Mouse (Mus musculus): ENCODE results near the gene Mphosph9.
A peak's percentile ranks its signal among the peaks of the same experiment; 100 is the strongest.

Mphosph9 gene

DNA sequence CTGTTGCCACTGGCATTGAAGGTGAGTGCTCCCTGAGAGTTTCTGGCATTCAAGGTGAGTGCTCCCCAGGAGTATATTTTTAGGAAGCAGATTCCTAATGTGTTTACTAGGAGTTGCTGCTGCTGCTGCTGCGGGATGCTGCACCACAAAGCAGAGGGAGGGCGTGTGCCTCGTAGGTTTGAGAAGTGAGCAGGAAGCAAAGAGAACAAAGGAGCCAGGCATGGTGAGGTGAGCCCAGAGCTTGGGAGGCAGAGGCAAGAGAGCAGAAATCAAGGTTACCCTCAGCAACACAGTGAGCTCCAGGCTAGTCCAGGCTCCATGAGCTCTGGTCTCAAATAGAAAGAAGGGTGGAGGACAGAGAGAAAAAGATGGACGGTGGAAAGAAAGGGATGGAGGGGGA, 64.5 kb downstream of the Mphosph9 start:
- no peak for DNase-seq

DNA sequence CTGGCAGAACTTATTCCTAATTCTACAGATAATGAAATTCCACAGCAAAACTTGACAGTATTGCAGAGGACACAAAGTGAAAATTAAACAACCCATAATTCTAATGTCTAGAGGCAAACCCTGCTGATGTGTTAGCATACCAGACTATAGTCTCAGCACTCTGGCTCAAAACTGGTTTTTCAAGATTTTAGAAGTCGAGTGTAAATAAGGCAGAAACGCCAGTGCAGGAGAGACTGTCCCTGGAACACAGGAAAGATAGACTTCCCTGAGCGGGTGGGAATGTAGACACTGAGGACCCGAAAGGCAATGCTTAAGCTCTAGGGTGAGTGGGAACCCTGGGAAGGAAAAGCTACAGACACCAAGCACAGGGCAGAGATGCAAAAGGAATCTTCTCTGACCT, 65.7 kb downstream of the Mphosph9 start:
- DNase-seq = no peak

DNA sequence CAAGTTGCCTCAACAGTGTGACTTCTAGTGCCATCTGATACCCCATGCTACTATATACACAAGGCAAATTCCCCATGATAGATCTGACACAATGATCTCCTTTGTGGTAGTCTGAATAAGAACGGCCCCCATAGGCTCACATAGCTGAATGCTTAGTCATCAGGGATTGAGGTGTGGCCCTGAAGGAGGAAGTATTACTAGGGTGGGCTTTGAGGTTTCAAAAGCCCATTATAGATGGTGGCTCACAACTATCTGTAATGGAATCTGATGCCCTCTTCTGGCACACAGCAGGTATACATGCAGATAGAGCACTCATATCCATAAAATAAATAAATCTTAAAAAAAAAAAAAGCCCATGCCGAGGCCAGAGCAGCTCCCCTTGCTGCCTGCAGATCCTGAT, 68.6 kb downstream of the Mphosph9 start:
- DNase-seq = peak; percentile 33

DNA sequence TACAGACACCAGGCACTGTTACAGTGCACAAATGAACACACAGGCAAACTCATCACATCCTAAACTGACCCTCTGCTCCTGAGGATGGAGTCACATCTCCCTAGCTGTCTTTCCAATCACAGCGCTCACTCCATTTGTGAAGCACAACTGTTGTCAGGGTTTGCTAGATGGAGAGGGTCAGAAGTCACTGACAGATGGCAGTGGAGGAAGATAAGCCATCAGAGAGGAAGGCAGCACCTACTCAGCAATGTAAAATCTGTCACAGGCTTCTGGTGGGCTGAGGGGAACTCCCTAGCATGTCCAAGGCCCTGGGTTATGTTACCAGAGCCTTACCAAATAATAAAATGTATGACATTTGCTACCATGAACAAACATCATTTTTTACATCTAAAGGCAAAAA, 69.7 kb downstream of the Mphosph9 start:
- DNase-seq = no peak

DNA sequence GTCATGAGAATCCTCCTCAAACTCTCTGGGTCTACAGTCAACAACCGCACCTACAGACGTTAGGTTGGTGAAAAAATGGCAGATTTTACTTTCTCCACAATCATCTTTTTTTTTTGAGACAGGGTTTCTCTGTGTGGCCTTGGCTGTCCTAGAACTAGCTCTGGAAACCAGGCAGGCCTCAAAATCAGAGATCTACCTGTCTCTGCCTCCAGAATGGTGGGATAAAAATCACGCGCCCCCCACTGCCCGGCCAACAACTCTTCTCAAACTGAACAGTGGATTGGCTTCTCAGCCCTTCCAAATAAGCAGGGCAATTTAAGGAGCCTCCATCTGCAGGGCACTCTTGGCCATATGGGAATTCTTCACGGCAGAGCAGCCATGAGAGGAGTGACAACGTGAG, 72.6 kb downstream of the Mphosph9 start:
- no peak for DNase-seq

DNA sequence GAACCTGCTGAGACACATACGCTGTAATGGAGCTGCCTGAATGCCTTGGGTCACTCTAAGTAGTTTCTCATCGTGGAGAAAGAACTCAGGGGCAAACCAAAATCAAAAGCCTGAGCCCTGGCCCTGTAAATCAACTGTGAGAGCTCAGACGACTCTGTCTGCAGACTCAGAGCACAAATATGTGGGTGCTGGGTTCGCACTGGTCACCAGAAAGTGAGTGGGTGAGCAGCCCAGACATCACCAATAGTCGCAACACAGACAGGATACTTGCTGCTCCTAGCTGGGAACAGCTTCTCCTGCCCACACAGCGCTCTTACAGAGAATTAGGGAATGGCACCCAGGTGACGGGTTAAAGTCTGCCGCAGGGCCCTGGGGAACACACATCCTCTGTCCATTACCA, 74.2 kb downstream of the Mphosph9 start:
- DNase-seq = no peak

DNA sequence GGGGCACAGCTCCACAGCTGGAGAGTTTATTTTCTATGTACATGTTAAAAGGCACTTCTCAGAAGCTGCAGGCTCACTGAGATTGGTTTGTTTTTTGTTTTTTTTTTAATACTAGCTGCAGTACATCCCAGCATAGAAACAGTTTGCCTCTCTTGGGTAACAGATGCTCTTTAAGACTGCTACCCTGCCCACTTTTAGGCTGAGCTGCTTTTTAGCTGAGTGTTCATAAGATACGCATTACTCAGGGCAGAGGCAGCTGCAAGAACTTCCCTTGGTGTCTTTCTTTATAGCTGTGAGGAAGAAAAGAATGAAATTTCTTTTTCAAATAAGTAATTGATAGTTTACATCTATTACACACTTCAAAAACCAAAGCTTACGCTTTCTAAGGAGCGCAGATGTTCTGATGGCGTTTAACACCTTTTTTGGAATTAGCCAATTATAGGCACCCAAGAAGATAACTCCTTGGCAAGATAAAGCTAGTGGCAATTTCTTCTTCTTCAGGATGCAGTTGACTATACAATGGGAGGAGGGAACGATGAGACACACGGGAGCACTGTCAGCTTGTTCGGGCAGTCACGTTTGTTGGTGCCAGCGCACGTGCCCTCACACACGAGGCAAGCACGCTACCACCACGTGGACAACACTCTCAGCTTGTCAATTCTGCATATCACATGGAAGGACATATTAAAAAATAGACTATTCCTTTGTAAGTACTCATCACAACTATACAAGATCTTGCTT, 75.0 kb downstream of the Mphosph9 start:
- DNase-seq = no peak

DNA sequence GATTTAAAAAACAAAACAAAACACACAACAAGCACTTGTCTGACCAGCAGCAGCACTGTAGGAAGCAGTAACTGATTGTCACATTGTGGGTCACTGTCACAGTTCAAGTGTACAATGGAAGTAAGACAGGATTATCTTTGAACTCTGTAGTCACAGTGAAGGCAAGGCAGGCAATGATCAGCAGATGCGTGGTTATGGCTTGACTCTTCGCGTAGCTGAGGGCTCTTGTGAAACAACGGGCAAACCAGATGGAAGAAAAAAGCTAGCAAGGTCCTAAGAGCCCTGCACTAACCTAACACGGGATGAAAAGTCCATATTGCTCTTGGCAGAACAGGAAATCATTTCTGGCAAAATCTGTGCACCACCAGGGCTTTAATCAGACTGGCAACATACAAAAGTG, 76.7 kb downstream of the Mphosph9 start:
- no peak for DNase-seq

DNA sequence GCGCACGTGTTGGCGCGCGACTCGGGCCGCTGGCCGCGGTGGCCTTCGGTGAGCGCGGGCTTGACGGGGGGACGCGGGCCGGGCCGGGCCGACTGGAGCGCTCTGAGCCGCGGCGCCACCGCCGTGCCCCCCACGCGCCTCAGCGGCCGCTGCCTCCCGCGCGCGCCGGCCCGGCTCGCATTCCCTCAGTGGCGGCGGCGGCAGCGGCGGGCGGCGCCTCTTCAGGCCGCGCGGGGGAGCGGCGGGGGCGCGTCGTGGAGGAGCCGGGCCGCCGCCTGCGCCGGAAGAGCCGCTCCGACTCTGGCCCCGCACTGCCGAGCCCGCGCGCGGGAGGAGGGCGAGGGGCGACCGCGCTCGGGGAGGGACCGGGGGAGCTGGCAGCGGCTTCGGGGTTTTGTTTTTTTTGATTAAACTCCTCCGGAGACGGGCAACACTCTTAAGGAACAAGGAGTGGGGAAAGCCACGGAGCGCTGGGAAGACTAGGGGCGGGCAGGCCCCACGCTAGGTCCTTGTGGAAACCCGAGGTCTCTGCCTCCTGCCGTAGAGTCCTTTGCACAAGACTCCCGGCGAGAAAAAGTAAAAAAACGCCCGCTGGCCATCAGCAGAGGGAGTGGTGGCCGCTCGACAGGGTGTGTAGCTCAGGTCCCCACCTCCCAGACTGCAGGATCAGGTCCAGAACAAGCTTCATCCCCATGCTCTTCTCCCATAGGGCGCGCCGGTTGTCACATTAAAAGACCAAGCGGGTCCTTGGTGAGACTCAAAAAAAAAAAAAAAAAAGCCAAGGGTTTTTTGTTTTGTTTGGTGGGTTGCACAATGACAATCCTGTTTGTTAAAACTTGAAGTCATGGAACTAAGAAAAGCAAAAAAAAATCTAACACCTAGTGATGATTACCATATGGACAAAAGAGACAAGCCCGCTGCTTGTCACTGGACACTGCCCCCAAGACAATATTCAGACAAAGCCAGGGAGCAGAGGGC, 77.9 kb downstream of the Mphosph9 start, which contains the start of gene Pitpnm2:
Pitpnm2 (minus strand) TSS at position 147 of the 978 bp plus-strand sequence.
- peak; percentile 66 for DNase-seq

DNA sequence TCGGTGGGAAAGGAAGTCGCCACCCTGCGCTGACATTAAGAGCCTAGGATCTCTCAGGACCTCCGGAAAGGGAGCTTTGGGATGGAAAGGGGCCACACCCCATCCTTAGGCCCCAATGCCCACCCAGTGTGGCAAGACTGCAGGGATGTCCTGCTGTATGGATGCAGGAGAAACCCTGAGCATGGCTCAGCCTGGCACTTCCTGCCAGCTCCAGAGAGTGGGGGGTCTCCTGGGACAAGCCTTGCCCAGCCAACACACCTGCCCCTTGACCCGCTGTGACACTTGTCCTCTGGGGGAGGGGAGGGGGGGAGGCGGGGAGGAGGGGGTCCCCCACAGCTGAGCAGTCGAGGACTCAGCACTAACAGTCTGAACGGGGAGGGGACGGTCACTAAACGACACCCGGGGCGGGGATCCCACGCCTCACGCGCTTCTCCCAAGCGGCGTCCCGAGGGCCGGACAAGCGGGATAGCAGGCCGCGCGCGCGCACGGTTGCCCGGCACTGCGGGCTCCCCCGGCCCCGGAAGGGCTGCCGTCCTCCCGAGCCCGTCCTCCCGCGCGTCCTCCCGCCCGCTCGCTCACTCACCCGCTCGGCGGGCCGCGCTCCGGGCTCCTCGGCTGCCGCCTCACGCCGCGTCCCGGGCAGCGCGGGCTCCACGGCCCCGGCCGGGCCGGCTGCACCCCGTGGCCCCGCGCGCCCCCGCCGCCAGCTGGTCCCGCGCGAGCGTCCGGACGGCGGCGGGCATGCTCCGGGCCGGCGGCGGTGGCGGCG, 78.7 kb downstream of the Mphosph9 start:
- DNase-seq = peak; percentile 75

DNA sequence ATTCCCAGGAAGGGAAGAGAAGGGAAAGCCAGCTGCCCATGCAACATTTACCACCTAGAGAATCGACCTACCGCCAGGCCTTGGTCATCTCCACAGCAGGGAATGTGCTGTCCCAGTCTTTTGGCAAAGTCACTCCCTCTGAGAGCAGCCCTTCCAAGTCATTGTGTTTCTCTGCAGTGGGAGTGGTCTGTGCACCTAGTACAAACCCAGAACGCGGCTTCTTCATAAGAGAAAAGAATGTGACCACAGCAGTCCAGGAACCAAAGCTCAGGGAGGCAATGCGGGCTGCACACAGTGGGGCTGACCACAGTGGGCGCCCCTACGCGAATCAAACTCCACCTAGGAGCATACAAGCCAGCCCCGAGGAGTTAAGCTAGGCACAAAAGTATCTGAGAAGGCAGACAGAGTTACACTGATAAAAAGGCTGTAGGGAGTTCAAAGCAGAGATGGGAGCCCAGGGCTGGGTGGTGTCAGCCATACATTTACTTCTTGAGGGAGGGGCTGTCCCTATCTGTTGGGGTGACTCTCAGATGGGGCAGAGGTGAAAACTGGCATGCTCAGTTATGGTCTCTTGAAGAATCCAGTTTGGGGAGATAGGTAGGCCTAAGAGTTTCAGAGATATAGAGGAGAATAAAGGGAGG, 79.7 kb downstream of the Mphosph9 start:
- DNase-seq = peak; percentile 61

DNA sequence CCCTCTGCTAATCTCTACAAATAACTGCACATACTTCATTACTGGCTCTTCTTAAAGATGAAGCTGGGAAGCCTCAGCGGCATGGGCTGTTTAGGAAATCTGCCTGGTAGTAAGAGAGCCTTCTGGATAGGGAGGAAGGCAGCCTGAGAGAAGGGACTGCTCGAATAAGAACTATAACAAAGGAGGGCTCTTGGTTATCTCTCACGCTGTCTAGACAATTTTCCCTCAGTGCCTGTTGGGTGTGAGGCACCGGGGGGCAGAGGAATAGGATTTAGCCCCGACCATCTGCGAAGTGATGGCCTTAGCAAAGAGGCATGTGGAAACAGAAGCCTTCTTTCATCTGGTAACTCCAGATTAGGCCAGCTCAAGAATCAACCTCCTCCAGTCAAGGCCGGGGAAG, 80.5 kb downstream of the Mphosph9 start:
- no peak for DNase-seq

DNA sequence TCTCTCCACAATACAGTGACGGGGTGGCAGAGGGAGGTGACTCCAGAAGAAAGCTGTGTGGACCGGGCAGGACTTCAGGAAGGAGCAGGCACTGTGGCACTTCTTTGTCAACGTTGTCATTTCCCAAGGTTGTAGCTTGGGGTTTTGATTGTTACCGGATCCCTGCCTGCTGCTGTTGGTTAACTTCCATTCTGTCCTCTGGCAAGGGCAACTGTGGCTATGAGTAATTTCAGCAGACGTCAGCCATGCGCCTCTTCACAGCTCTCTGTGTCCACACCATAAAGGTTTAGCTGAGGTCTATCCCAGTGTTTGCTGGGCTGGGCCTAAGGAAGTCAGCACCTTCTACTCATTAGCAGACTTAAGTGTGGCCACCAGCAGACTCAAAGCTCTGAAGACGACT, 82.9 kb downstream of the Mphosph9 start:
- no peak for DNase-seq

DNA sequence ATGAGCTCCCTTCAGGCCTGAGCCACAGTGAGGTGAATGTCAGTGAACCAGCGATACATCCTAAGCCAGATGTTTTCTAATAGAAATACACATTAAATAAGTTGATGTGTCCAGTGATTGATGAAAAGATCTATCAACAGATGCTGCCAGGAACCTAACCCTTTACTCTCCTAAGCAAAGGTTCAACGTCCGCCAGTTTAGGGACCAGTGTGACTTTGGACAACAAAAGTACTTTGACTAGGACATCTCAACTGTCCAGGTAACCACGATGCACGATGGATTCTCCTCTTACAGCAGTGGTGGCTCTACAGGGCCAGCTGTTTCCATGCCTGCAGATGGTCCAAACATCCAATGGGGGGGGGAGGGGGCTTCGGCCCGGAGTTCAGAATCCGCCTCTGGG, 83.3 kb downstream of the Mphosph9 start:
- DNase-seq = no peak

DNA sequence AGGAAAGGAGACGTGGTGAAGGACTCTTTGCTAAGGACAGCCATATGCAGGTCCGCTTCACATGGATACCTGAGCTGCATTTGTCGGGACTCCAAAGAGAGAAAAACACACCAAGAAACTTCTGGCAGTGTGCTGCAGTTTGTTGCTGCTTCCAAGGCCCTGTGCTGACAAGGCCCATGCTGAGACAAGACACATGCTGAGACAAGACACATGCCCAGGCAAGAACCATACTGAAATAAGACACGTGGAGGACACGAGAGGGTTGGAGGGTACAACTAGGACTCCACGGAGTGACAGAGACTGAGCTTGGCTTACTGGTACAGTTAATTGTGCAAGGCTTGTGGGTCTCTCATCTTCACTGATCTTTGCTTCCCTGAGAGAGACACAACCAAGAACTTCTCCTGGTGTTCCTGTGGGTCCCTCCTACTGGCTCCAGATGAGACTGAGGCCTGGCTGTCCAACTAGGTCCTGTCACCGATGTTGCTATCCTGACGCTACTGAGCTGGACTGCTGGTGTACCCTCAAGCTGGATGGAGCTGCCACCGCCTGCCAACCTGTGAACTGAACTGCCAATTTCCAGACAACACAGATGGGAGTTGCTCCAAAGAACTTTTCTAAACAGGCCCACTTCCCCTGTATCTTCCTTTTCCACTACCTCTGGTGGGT, 84.4 kb downstream of the Mphosph9 start:
- no peak for DNase-seq

DNA sequence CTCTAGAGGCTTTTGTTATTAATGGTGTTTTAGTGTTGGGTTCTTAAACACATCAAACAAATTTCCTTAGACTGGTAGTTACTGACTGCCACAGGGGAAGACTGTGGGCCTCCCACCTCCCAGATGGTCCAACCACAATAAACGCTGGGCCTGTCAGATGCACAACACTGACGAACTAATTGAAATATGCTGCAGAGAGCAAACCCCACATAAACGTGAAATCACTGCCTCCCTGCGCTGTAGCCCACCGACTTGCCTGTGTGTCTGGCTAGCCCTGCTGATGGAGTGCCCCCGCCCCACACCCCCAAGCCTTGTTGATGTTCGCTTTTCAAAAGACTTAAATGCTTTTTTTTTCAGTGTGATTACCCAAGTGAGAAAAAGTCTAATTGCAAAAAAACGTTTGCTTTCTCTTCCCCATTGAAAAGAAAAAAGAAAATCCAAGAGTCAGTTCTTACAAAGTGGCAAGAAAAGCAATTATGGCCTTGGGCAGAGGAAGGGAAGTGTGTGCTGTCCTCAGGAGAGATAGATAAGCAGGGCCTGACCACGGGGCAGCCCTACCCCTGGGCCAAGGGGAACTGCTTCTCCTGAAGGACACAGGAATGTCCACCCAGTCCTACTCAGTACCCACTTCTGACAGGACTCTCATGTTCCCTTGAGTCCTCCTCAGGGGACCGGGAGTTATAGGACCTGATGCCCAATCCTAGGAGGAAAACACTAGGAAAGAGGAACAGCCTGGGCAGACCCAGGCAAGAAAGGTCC, 85.9 kb downstream of the Mphosph9 start:
- no peak for DNase-seq

DNA sequence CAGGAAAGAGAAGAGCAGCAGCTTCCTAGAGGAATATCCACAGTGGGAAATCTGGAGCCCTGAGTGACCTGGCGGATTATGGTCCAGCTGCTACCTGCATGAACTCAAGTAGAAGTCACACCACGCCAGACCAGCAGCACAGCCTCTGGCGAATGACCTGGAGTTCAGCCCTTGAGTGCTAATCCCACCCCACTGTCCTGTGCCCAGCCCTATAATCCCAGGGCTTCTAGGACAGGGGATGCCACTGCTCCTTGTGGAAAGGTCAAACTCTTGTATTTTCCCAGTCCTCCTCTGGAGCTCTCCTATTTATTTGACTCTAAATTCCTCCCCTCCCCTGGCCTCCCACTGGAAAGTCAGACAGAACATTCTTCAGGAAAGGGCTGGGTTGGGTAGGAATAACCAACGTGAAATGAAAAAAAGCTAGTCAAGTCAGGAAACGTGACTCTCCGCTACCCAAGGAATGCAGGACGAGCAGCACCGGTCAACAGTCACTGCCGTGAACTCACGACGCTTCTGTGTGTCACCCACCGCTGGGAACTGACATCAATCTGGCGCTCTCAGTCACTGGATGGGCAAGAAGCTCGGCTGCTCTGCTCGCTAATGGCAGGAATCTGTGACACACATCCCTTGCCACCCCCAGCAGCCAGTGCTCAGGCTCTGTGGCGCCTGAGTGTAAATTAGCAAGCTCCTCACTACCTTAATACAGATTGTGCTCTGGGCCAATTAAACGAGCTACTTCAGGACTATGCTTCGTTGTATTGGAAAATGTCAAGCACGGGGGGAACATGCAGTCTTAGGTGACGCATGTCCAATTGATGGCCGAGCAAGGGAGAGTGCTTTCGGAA, 86.7 kb downstream of the Mphosph9 start:
- DNase-seq = peak; percentile 35

DNA sequence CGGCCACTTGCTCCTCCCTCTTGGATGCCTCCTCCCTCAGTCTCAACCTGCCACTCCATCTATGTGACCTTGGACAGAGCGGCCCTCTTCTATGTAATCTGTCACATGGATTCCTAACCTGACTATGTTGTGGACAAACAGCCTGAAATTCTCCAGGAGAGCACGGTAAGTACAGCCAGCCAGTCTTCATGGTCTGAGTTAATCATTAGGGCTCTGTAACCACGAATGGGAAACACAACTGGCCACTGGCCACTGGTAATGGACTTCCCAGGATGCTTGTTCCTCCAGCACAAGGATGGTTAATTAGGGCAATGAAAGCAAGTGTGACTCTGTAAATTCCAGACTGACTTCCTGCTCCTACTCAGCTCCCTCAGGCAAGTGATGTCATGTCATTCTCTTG, 91.6 kb downstream of the Mphosph9 start:
- DNase-seq = no peak

DNA sequence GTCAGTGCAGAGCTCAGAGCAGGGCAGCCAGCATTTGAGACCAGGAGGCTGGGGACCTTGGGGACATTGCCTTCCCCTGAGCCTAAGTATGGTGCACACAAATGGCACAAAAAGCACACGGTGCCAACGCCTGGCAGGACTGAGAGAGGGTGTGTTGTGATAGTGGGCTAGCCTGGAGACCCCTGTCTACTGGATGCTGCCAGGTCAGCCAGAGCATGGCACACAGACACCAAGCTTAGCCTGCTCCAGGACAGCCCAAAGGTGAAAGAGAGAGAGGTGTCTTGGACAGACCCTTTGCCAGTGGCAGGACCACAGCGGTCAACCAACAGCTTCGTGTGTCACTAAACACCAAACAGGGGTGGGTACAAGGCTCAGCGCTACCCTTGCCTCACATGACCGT, 93.0 kb downstream of the Mphosph9 start:
- no peak for DNase-seq
